Mouse (Mus musculus): ENCODE results near the gene Atp7b. TPM values are rescaled to one million over a fixed set of nuclear protein-coding genes. Genes with fewer than 3 reads are reported as not detected.

Gene Atp7b
- polyA plus RNA-seq (2012; rRNA removed): 2.2 TPM in 2 replicates

GRCm38 (mm10) chr8:22059821-22060445 is at the start of gene Atp7b:
Gene Atp7b (minus strand): TSS chr8:22060305.

GRCm38 (mm10) chr8:22060446-22060889 is 363 bp upstream of the Atp7b start, which contains the start of gene Alg11:
Gene Alg11 (plus strand): TSS chr8:22060721.

GRCm38 (mm10) chr8:21969475-21969874 is 90.6 kb downstream of the Atp7b start, which contains the start of gene Ccdc70:
Gene Ccdc70 (plus strand): TSS chr8:21969775.

GRCm38 (mm10) chr8:21958414-21958813 is 101.7 kb downstream of the Atp7b start, which contains the start of gene Fam90a1a:
Gene Fam90a1a (plus strand): TSS chr8:21958714.

GRCm38 (mm10) chr8:21946462-21946861 is 113.6 kb downstream of the Atp7b start, which contains the start of gene Defb13:
Gene Defb13 (plus strand): TSS chr8:21946762.

Other genes starting within 250 kb of the Atp7b start
- not detected in 2 replicates for gene Defb50, start 236.8 kb downstream of the Atp7b start, polyA plus RNA-seq (2012; rRNA removed)
- not detected in 2 replicates for gene Defb2, start 220.4 kb downstream of the Atp7b start, polyA plus RNA-seq (2012; rRNA removed)
- gene Defb10, start 201.4 kb downstream of the Atp7b start, polyA plus RNA-seq (2012; rRNA removed): 0.50 TPM in 1 of 2 replicates, not detected in the other
- gene Defb9, start 174.9 kb downstream of the Atp7b start, polyA plus RNA-seq (2012; rRNA removed): not detected in 2 replicates
- 12.3 and 15.2 TPM in 2 replicates for gene Defb11, start 153.9 kb downstream of the Atp7b start, polyA plus RNA-seq (2012; rRNA removed)
- gene Defb15, start 127.6 kb downstream of the Atp7b start, polyA plus RNA-seq (2012; rRNA removed): not detected in 2 replicates
- gene Defb35, start 122.0 kb downstream of the Atp7b start, polyA plus RNA-seq (2012; rRNA removed): not detected in 2 replicates
- gene Defb13, start 113.5 kb downstream of the Atp7b start, polyA plus RNA-seq (2012; rRNA removed): not detected in 2 replicates
- not detected in 2 replicates for gene Fam90a1a, start 101.6 kb downstream of the Atp7b start, polyA plus RNA-seq (2012; rRNA removed)
- not detected in 2 replicates for gene Ccdc70, start 90.5 kb downstream of the Atp7b start, polyA plus RNA-seq (2012; rRNA removed)
- gene Alg11, start 416 bp upstream of the Atp7b start, polyA plus RNA-seq (2012; rRNA removed): 9.7 TPM in 2 replicates
- 0.74 and 0.86 TPM in 2 replicates for gene Nek5, start 64.7 kb upstream of the Atp7b start, polyA plus RNA-seq (2012; rRNA removed)
- gene Nek3, start 106.1 kb upstream of the Atp7b start, polyA plus RNA-seq (2012; rRNA removed): 9.0 and 9.9 TPM in 2 replicates
- 24.6 and 31.2 TPM in 2 replicates for gene Ckap2, start 125.5 kb upstream of the Atp7b start, polyA plus RNA-seq (2012; rRNA removed)
- gene Vps36, start 132.5 kb upstream of the Atp7b start, polyA plus RNA-seq (2012; rRNA removed): 26.8 and 26.9 TPM in 2 replicates
- gene Thsd1, start 167.0 kb upstream of the Atp7b start, polyA plus RNA-seq (2012; rRNA removed): 7.4 and 8.2 TPM in 2 replicates
- gene Tpte, start 223.1 kb upstream of the Atp7b start, polyA plus RNA-seq (2012; rRNA removed): not detected in 2 replicates